Mouse (Mus musculus) kidney, adult 18-20 months (tissue): ENCODE data around the gene Magohb.
"Not testable (repeated sequence)": the region's sequence is repeated elsewhere in the genome, so short reads cannot be mapped to it uniquely, and the experiment has no call there.

Experiments used
- DNase-seq: peaks from one replicate; pipeline ENCODE4 v3.0.0; 2021

Gene Magohb

GRCm38 (mm10) chr6:131292991-131293788 lies at the start of gene Magohb:
TSS of gene Magohb (minus strand) at chr6:131293244.
- peak; percentile 87 for DNase-seq

- DNase-seq, result no peak
Observed at GRCm38 (mm10) chr6:131340082-131340481, 47.0 kb upstream of the Magohb start.

- no peak for DNase-seq
Observed at GRCm38 (mm10) chr6:131339309-131339708, 46.3 kb upstream of the Magohb start.

GRCm38 (mm10) chr6:131338787-131339186 lies 45.7 kb upstream of the Magohb start:
- no peak for DNase-seq

GRCm38 (mm10) chr6:131327076-131327475 lies 34.0 kb upstream of the Magohb start:
- DNase-seq, result no peak

- no peak for DNase-seq
Observed at GRCm38 (mm10) chr6:131321854-131322639, 29.0 kb upstream of the Magohb start.

GRCm38 (mm10) chr6:131316155-131317101 lies 23.4 kb upstream of the Magohb start:
- DNase-seq, result no peak

- DNase-seq, result no peak
Observed at GRCm38 (mm10) chr6:131308031-131308430, 15.0 kb upstream of the Magohb start.

- no peak for DNase-seq
Observed at GRCm38 (mm10) chr6:131304776-131305175, 11.7 kb upstream of the Magohb start.

GRCm38 (mm10) chr6:131298531-131298930 lies 5.5 kb upstream of the Magohb start:
- DNase-seq, result no peak

- no peak for DNase-seq
Observed at GRCm38 (mm10) chr6:131294435-131295112, 1.5 kb upstream of the Magohb start.

GRCm38 (mm10) chr6:131293916-131294315 lies 872 bp upstream of the Magohb start:
- DNase-seq, result no peak

GRCm38 (mm10) chr6:131292276-131292990 lies 611 bp downstream of the Magohb start:
- peak; percentile 6 for DNase-seq

GRCm38 (mm10) chr6:131290430-131290829 lies 2.6 kb downstream of the Magohb start:
- peak; percentile 6 for DNase-seq

- not testable (repeated sequence) for DNase-seq
Observed at GRCm38 (mm10) chr6:131278160-131278559, 14.9 kb downstream of the Magohb start.

GRCm38 (mm10) chr6:131276659-131277058 lies 16.4 kb downstream of the Magohb start:
- no peak for DNase-seq

GRCm38 (mm10) chr6:131272311-131272710 lies 20.7 kb downstream of the Magohb start:
- DNase-seq, result no peak

GRCm38 (mm10) chr6:131270312-131270711 lies 22.7 kb downstream of the Magohb start:
- DNase-seq, result no peak

GRCm38 (mm10) chr6:131269599-131269998 lies 23.4 kb downstream of the Magohb start:
- no peak for DNase-seq

GRCm38 (mm10) chr6:131264175-131264574 lies 28.9 kb downstream of the Magohb start:
- DNase-seq, result no peak

GRCm38 (mm10) chr6:131262778-131263177 lies 30.3 kb downstream of the Magohb start:
- DNase-seq, result no peak

- DNase-seq, result no peak
Observed at GRCm38 (mm10) chr6:131262009-131262408, 31.0 kb downstream of the Magohb start.
